Mouse (Mus musculus) midbrain, embryonic 15.5 days (tissue): Measurements from ENCODE around the gene Snx9. TPM values are rescaled to one million over a fixed set of nuclear protein-coding genes. Genes with fewer than 3 reads are reported as not detected.
A peak's percentile ranks its signal among the peaks of the same experiment; 100 is the strongest.

Experiments
- ATAC-seq: fragments of 200-750 bp; cut with Nextera tagmentation; replicated peaks from 2 replicates; pipeline ENCODE4 v1.8.0; 2017; ENCODE audit warnings: moderate TSS enrichment
- H3K27ac ChIP-seq: fragments of 300-500 bp; sonication (generic); 2 replicates; pipeline ENCODE4 v1.5.1; 2015; ENCODE audit warnings: mild to moderate bottlenecking, inconsistent platforms
- H3K27me3 ChIP-seq: fragments of 300-500 bp; sonication (generic); replicated peaks from 2 replicates; pipeline ENCODE4 v1.6.1; 2015; ENCODE audit warnings: inconsistent platforms
- H3K36me3 ChIP-seq: fragments of 300-500 bp; sonication (generic); replicated peaks from 2 replicates; pipeline ENCODE4 v1.6.1; 2015; ENCODE audit warnings: inconsistent platforms
- H3K4me1 ChIP-seq: fragments of 300-500 bp; sonication (generic); 2 replicates; pipeline ENCODE4 v1.6.1; 2015; ENCODE audit warnings: inconsistent platforms
- H3K4me2 ChIP-seq: fragments of 300-500 bp; sonication (generic); 2 replicates; pipeline ENCODE4 v1.6.1; 2015; ENCODE audit warnings: inconsistent platforms, mild to moderate bottlenecking, moderate library complexity
- H3K4me3 ChIP-seq: fragments of 300-500 bp; sonication (generic); 2 replicates; pipeline ENCODE4 v1.5.1; 2015; ENCODE audit warnings: mild to moderate bottlenecking, inconsistent platforms
- H3K9ac ChIP-seq: fragments of 300-500 bp; sonication (generic); 2 replicates; pipeline ENCODE4 v1.6.1; 2015; ENCODE audit warnings: mild to moderate bottlenecking, inconsistent platforms
- H3K9me3 ChIP-seq: fragments of 300-500 bp; sonication (generic); 2 replicates; pipeline ENCODE4 v1.6.1; 2016; ENCODE audit warnings: inconsistent platforms
- WGBS: fragments of 180-500 bp; shearing (Covaris S2); methylation state at CpG from one replicate; pipeline ENCODE4 v1.1.7; 2015; ENCODE audit warnings: mixed read lengths; 5-methylcytosine and 5-hydroxymethylcytosine counted together
- polyA plus RNA-seq: library from polyadenylated mRNA; unstranded; fragments of >200 nt; fragmentation: Nextera tagmentation; extraction: Ambion mirVana; gene quantifications from 2 replicates; pipeline ENCODE4 v1.2.1, GENCODE M21; 2015

The Snx9 gene
- polyA plus RNA-seq, result 6.9 and 7.9 TPM in 2 replicates

GRCm38 (mm10) chr17:5841128-5841942, at the start of gene Snx9:
Snx9 (plus strand) TSS chr17:5841329.
- Histone ChIP-seq H3K9ac (peak within 1 kb of the TSS; percentile 86), H3K4me3 (peak within 1 kb of the TSS; percentile 85), H3K4me1 (peaks cover 17% of the 10 kb centered on the region), H3K9me3 (no peaks in the 10 kb centered on the region), H3K27ac (peak within 1 kb of the TSS; percentile 92), H3K4me2 (peak within 1 kb of the TSS; percentile 71), H3K27me3 (peaks cover 4% of the 10 kb centered on the region; the same call in 1 of the 2 replicates), H3K36me3 (no peaks in the 10 kb centered on the region)
- ATAC-seq, result peak; percentile 87
- under 1% methylated on average over 76 of the region's 131 CpGs for WGBS

GRCm38 (mm10) chr17:5792164-5792791, 48.9 kb upstream of the Snx9 start:
- WGBS, result 90% methylated on average over 12 of the region's 12 CpGs
- Histone ChIP-seq H3K36me3 (no peaks in the 10 kb centered on the region), H3K4me1 (no peaks in the 10 kb centered on the region), H3K9me3 (no peaks in the 10 kb centered on the region), H3K27me3 (no peaks in the 10 kb centered on the region), H3K4me2 (no peak overlapping the region), H3K9ac (no peak overlapping the region), H3K27ac (no peak overlapping the region), H3K4me3 (no peak overlapping the region)
- no peak for ATAC-seq

- no peaks in the 10 kb centered on the region for H3K36me3 ChIP-seq
- ATAC-seq, result no peak
- 77% methylated on average over 4 of the region's 4 CpGs for WGBS
- no peaks in the 10 kb centered on the region for H3K9me3 ChIP-seq
- no peak overlapping the region for H3K9ac ChIP-seq
- no peak overlapping the region for H3K4me2 ChIP-seq
- no peak overlapping the region for H3K4me3 ChIP-seq
- H3K4me1 ChIP-seq, result no peaks in the 10 kb centered on the region
- no peak overlapping the region for H3K27ac ChIP-seq
- no peaks in the 10 kb centered on the region for H3K27me3 ChIP-seq
Measured at GRCm38 (mm10) chr17:5793593-5793992, 47.5 kb upstream of the Snx9 start.

- Histone ChIP-seq H3K4me2 (no peak overlapping the region), H3K9me3 (no peaks in the 10 kb centered on the region), H3K9ac (no peak overlapping the region), H3K4me3 (no peak overlapping the region), H3K27ac (no peak overlapping the region), H3K4me1 (no peaks in the 10 kb centered on the region), H3K27me3 (no peaks in the 10 kb centered on the region), H3K36me3 (no peaks in the 10 kb centered on the region)
- ATAC-seq, result no peak
- 88% methylated on average over 5 of the region's 5 CpGs for whole genome bisulfite sequencing
Measured at GRCm38 (mm10) chr17:5794276-5794675, 46.9 kb upstream of the Snx9 start.

- Histone ChIP-seq H3K36me3 (no peaks in the 10 kb centered on the region), H3K27me3 (no peaks in the 10 kb centered on the region), H3K27ac (no peak overlapping the region), H3K9me3 (no peaks in the 10 kb centered on the region), H3K4me3 (no peak overlapping the region), H3K4me1 (no peaks in the 10 kb centered on the region), H3K9ac (no peak overlapping the region), H3K4me2 (no peak overlapping the region)
- no peak for ATAC-seq
- WGBS, result 76% methylated on average over 5 of the region's 5 CpGs
Measured at GRCm38 (mm10) chr17:5795369-5795768, 45.8 kb upstream of the Snx9 start.

- ATAC-seq, result peak; percentile 52; the same call in 1 of the 2 replicates
- Histone ChIP-seq H3K9me3 (no peaks in the 10 kb centered on the region), H3K4me2 (no peak overlapping the region), H3K36me3 (no peaks in the 10 kb centered on the region), H3K27me3 (no peaks in the 10 kb centered on the region), H3K4me3 (no peak overlapping the region), H3K4me1 (no peaks in the 10 kb centered on the region), H3K27ac (no peak overlapping the region), H3K9ac (no peak overlapping the region)
- under 1% methylated on average over 5 of the region's 5 CpGs for WGBS
Measured at GRCm38 (mm10) chr17:5795878-5796277, 45.3 kb upstream of the Snx9 start.

- ATAC-seq, result no peak
- WGBS, result 60% methylated on average over 5 of the region's 5 CpGs
Measured at GRCm38 (mm10) chr17:5797124-5797760, 43.9 kb upstream of the Snx9 start.

GRCm38 (mm10) chr17:5798221-5798801, 42.8 kb upstream of the Snx9 start:
- Histone ChIP-seq H3K27ac (no peak overlapping the region), H3K4me2 (no peak overlapping the region), H3K4me3 (no peak overlapping the region), H3K9me3 (no peaks in the 10 kb centered on the region), H3K27me3 (no peaks in the 10 kb centered on the region), H3K9ac (no peak overlapping the region), H3K36me3 (no peaks in the 10 kb centered on the region), H3K4me1 (no peaks in the 10 kb centered on the region)
- whole genome bisulfite sequencing, result 69% methylated on average over 13 of the region's 13 CpGs
- ATAC-seq, result no peak

More at GRCm38 (mm10) chr17:5797124-5797760, 43.9 kb upstream of the Snx9 start:
- Histone ChIP-seq H3K4me2 (no peak overlapping the region), H3K9ac (no peak overlapping the region), H3K27ac (no peak overlapping the region), H3K4me1 (no peaks in the 10 kb centered on the region), H3K9me3 (no peaks in the 10 kb centered on the region), H3K4me3 (no peak overlapping the region), H3K27me3 (no peaks in the 10 kb centered on the region), H3K36me3 (no peaks in the 10 kb centered on the region)

- 68% methylated on average over 5 of the region's 5 CpGs for whole genome bisulfite sequencing
- no peak overlapping the region for H3K27ac ChIP-seq
- ATAC-seq, result no peak
Measured at GRCm38 (mm10) chr17:5798900-5799299, 42.2 kb upstream of the Snx9 start.

GRCm38 (mm10) chr17:5799396-5800021, 41.6 kb upstream of the Snx9 start:
- Histone ChIP-seq H3K4me3 (no peak overlapping the region), H3K36me3 (no peaks in the 10 kb centered on the region), H3K27me3 (no peaks in the 10 kb centered on the region), H3K4me2 (no peak overlapping the region), H3K9me3 (no peaks in the 10 kb centered on the region), H3K4me1 (no peaks in the 10 kb centered on the region), H3K9ac (no peak overlapping the region), H3K27ac (no peak overlapping the region)
- no peak for ATAC-seq
- 91% methylated on average over 17 of the region's 17 CpGs for WGBS

More at GRCm38 (mm10) chr17:5798900-5799299, 42.2 kb upstream of the Snx9 start:
- H3K27me3 ChIP-seq, result no peaks in the 10 kb centered on the region
- no peak overlapping the region for H3K4me3 ChIP-seq
- no peaks in the 10 kb centered on the region for H3K9me3 ChIP-seq
- no peaks in the 10 kb centered on the region for H3K4me1 ChIP-seq
- H3K36me3 ChIP-seq, result no peaks in the 10 kb centered on the region
- H3K4me2 ChIP-seq, result no peak overlapping the region
- H3K9ac ChIP-seq, result no peak overlapping the region

GRCm38 (mm10) chr17:5800254-5800653, 40.9 kb upstream of the Snx9 start:
- H3K36me3 ChIP-seq, result no peaks in the 10 kb centered on the region
- 91% methylated on average over 2 of the region's 2 CpGs for WGBS
- no peak overlapping the region for H3K9ac ChIP-seq
- H3K4me1 ChIP-seq, result no peaks in the 10 kb centered on the region
- no peaks in the 10 kb centered on the region for H3K9me3 ChIP-seq
- H3K27me3 ChIP-seq, result no peaks in the 10 kb centered on the region
- no peak overlapping the region for H3K4me3 ChIP-seq
- no peak overlapping the region for H3K27ac ChIP-seq
- no peak for ATAC-seq
- no peak overlapping the region for H3K4me2 ChIP-seq
